Mouse (Mus musculus): ENCODE measurements around the gene Hnrnpul2. TPM values are rescaled to one million over a fixed set of nuclear protein-coding genes. Genes with fewer than 3 reads are reported as not detected.
A peak's percentile ranks its signal among the peaks of the same experiment; 100 is the strongest.
"Not testable (repeated sequence)": the region's sequence is repeated elsewhere in the genome, so short reads cannot be mapped to it uniquely, and the experiment has no call there.

The Hnrnpul2 gene
- polyA plus RNA-seq, 1 experiment: 108 TPM

- Histone ChIP-seq H3K9ac (ENCODE audit: low read depth, poor library complexity, severe bottlenecking) (peak overlapping the region; percentile 91), H3K27ac (ENCODE audit: insufficient read depth, low read length) (no peak overlapping the region), H3K36me3 (ENCODE audit: control insufficient read depth, insufficient read depth, low read length, poor library complexity, severe bottlenecking) (peaks cover 45% of the 10 kb centered on the region)
Observed at GRCm38 (mm10) chr19:8821146-8821545, 1.3 kb downstream of the Hnrnpul2 start.

GRCm38 (mm10) chr19:8822696-8823095 lies 2.9 kb downstream of the Hnrnpul2 start:
- Histone ChIP-seq H3K27me3 (ENCODE audit: control insufficient read depth, insufficient read depth, low read length, poor library complexity, severe bottlenecking) (no peaks in the 10 kb centered on the region), H3K4me1 (ENCODE audit: control insufficient read depth, insufficient read depth, low read length) (peaks cover 2% of the 10 kb centered on the region), H3K9me3 (replicated peaks; ENCODE audit: control insufficient read depth, insufficient read depth, low read length, poor library complexity, severe bottlenecking) (no peaks in the 10 kb centered on the region), H3K36me3 (ENCODE audit: control insufficient read depth, insufficient read depth, low read length, poor library complexity, severe bottlenecking) (peaks cover 50% of the 10 kb centered on the region), H3K4me3 (ENCODE audit: low read depth, low read length) (no peak overlapping the region), H3K27ac (ENCODE audit: insufficient read depth, low read length) (no peak overlapping the region), H3K9ac (ENCODE audit: low read depth, poor library complexity, severe bottlenecking) (peak overlapping the region; percentile 7; the same call in 1 of the 2 replicates)
- TF ChIP-seq EP300 (IDR thresholded peaks at IDR 0.05; ENCODE audit: insufficient read depth, low read depth, low read length): no peak
- no peak for TF ChIP-seq POLR2A (IDR thresholded peaks at IDR 0.05; ENCODE audit: insufficient read depth, low read length)
- no peak for TF ChIP-seq CTCF (IDR thresholded peaks at IDR 0.05; ENCODE audit: low read depth, low read length)

More at GRCm38 (mm10) chr19:8821146-8821545, 1.3 kb downstream of the Hnrnpul2 start:
- Histone ChIP-seq H3K9me3 (replicated peaks; ENCODE audit: control insufficient read depth, insufficient read depth, low read length, poor library complexity, severe bottlenecking) (no peaks in the 10 kb centered on the region), H3K4me3 (ENCODE audit: low read depth, low read length) (peak overlapping the region; percentile 90), H3K4me1 (ENCODE audit: control insufficient read depth, insufficient read depth, low read length) (peaks cover 2% of the 10 kb centered on the region), H3K27me3 (ENCODE audit: control insufficient read depth, insufficient read depth, low read length, poor library complexity, severe bottlenecking) (no peaks in the 10 kb centered on the region)
- TF ChIP-seq CTCF (IDR thresholded peaks at IDR 0.05; ENCODE audit: low read depth, low read length) (no peak), EP300 (IDR thresholded peaks at IDR 0.05; ENCODE audit: insufficient read depth, low read depth, low read length) (no peak), POLR2A (IDR thresholded peaks at IDR 0.05; ENCODE audit: insufficient read depth, low read length) (no peak)

GRCm38 (mm10) chr19:8829660-8830059 lies 9.8 kb downstream of the Hnrnpul2 start, which contains the start of gene AC129217.1:
AC129217.1 (plus strand) TSS chr19:8829773.
- Histone ChIP-seq H3K36me3 (ENCODE audit: control insufficient read depth, insufficient read depth, low read length, poor library complexity, severe bottlenecking) (peaks cover 94% of the 10 kb centered on the region), H3K4me3 (ENCODE audit: low read depth, low read length) (no peak within 1 kb of the TSS), H3K9me3 (replicated peaks; ENCODE audit: control insufficient read depth, insufficient read depth, low read length, poor library complexity, severe bottlenecking) (no peaks in the 10 kb centered on the region), H3K27me3 (ENCODE audit: control insufficient read depth, insufficient read depth, low read length, poor library complexity, severe bottlenecking) (no peaks in the 10 kb centered on the region), H3K9ac (ENCODE audit: low read depth, poor library complexity, severe bottlenecking) (no peak within 1 kb of the TSS), H3K27ac (ENCODE audit: insufficient read depth, low read length) (no peak within 1 kb of the TSS), H3K4me1 (ENCODE audit: control insufficient read depth, insufficient read depth, low read length) (no peaks in the 10 kb centered on the region)
- TF ChIP-seq EP300 (IDR thresholded peaks at IDR 0.05; ENCODE audit: insufficient read depth, low read depth, low read length) (no peak), POLR2A (IDR thresholded peaks at IDR 0.05; ENCODE audit: insufficient read depth, low read length) (no peak), CTCF (IDR thresholded peaks at IDR 0.05; ENCODE audit: low read depth, low read length) (no peak)

GRCm38 (mm10) chr19:8830664-8831063 lies 10.9 kb downstream of the Hnrnpul2 start:
- no peak for TF ChIP-seq POLR2A (IDR thresholded peaks at IDR 0.05; ENCODE audit: insufficient read depth, low read length)
- TF ChIP-seq CTCF (IDR thresholded peaks at IDR 0.05; ENCODE audit: low read depth, low read length): no peak
- TF ChIP-seq EP300 (IDR thresholded peaks at IDR 0.05; ENCODE audit: insufficient read depth, low read depth, low read length): no peak
- no peaks in the 10 kb centered on the region for H3K4me1 ChIP-seq (ENCODE audit: control insufficient read depth, insufficient read depth, low read length)
- no peaks in the 10 kb centered on the region for H3K27me3 ChIP-seq (ENCODE audit: control insufficient read depth, insufficient read depth, low read length, poor library complexity, severe bottlenecking)
- H3K27ac ChIP-seq (ENCODE audit: insufficient read depth, low read length): no peak overlapping the region
- H3K9me3 ChIP-seq (replicated peaks; ENCODE audit: control insufficient read depth, insufficient read depth, low read length, poor library complexity, severe bottlenecking): no peaks in the 10 kb centered on the region
- peaks cover 85% of the 10 kb centered on the region for H3K36me3 ChIP-seq (ENCODE audit: control insufficient read depth, insufficient read depth, low read length, poor library complexity, severe bottlenecking)
- no peak overlapping the region for H3K9ac ChIP-seq (ENCODE audit: low read depth, poor library complexity, severe bottlenecking)
- H3K4me3 ChIP-seq (ENCODE audit: low read depth, low read length): no peak overlapping the region

GRCm38 (mm10) chr19:8831262-8831661 lies 11.5 kb downstream of the Hnrnpul2 start:
- H3K4me3 ChIP-seq (ENCODE audit: low read depth, low read length): no peak overlapping the region
- H3K9ac ChIP-seq (ENCODE audit: low read depth, poor library complexity, severe bottlenecking): no peak overlapping the region
- TF ChIP-seq CTCF (IDR thresholded peaks at IDR 0.05; ENCODE audit: low read depth, low read length) (no peak), POLR2A (IDR thresholded peaks at IDR 0.05; ENCODE audit: insufficient read depth, low read length) (no peak), EP300 (IDR thresholded peaks at IDR 0.05; ENCODE audit: insufficient read depth, low read depth, low read length) (no peak)
- no peak overlapping the region for H3K27ac ChIP-seq (ENCODE audit: insufficient read depth, low read length)
- no peaks in the 10 kb centered on the region for H3K9me3 ChIP-seq (replicated peaks; ENCODE audit: control insufficient read depth, insufficient read depth, low read length, poor library complexity, severe bottlenecking)
- H3K27me3 ChIP-seq (ENCODE audit: control insufficient read depth, insufficient read depth, low read length, poor library complexity, severe bottlenecking): no peaks in the 10 kb centered on the region
- H3K36me3 ChIP-seq (ENCODE audit: control insufficient read depth, insufficient read depth, low read length, poor library complexity, severe bottlenecking): peaks cover 79% of the 10 kb centered on the region
- H3K4me1 ChIP-seq (ENCODE audit: control insufficient read depth, insufficient read depth, low read length): no peaks in the 10 kb centered on the region

GRCm38 (mm10) chr19:8832971-8833370 lies 13.2 kb downstream of the Hnrnpul2 start:
- no peaks in the 10 kb centered on the region for H3K4me1 ChIP-seq (ENCODE audit: control insufficient read depth, insufficient read depth, low read length)
- H3K4me3 ChIP-seq (ENCODE audit: low read depth, low read length): no peak overlapping the region
- H3K9ac ChIP-seq (ENCODE audit: low read depth, poor library complexity, severe bottlenecking): no peak overlapping the region
- no peaks in the 10 kb centered on the region for H3K9me3 ChIP-seq (replicated peaks; ENCODE audit: control insufficient read depth, insufficient read depth, low read length, poor library complexity, severe bottlenecking)
- no peaks in the 10 kb centered on the region for H3K27me3 ChIP-seq (ENCODE audit: control insufficient read depth, insufficient read depth, low read length, poor library complexity, severe bottlenecking)
- H3K36me3 ChIP-seq (ENCODE audit: control insufficient read depth, insufficient read depth, low read length, poor library complexity, severe bottlenecking): peaks cover 63% of the 10 kb centered on the region
- no peak overlapping the region for H3K27ac ChIP-seq (ENCODE audit: insufficient read depth, low read length)
- TF ChIP-seq EP300 (IDR thresholded peaks at IDR 0.05; ENCODE audit: insufficient read depth, low read depth, low read length) (no peak), CTCF (IDR thresholded peaks at IDR 0.05; ENCODE audit: low read depth, low read length) (no peak), POLR2A (IDR thresholded peaks at IDR 0.05; ENCODE audit: insufficient read depth, low read length) (no peak)

GRCm38 (mm10) chr19:8836327-8836726 lies 16.5 kb downstream of the Hnrnpul2 start:
- H3K9me3 ChIP-seq (replicated peaks; ENCODE audit: control insufficient read depth, insufficient read depth, low read length, poor library complexity, severe bottlenecking); H3K4me1 ChIP-seq (ENCODE audit: control insufficient read depth, insufficient read depth, low read length); H3K4me3 ChIP-seq (ENCODE audit: low read depth, low read length); H3K27me3 ChIP-seq (ENCODE audit: control insufficient read depth, insufficient read depth, low read length, poor library complexity, severe bottlenecking): not testable (repeated sequence)
- Histone ChIP-seq H3K9ac (ENCODE audit: low read depth, poor library complexity, severe bottlenecking) (peak overlapping the region; percentile 86; the same call in 1 of the 2 replicates), H3K27ac (ENCODE audit: insufficient read depth, low read length) (peak overlapping the region; percentile 96), H3K36me3 (ENCODE audit: control insufficient read depth, insufficient read depth, low read length, poor library complexity, severe bottlenecking) (peaks cover 32% of the 10 kb centered on the region)

Measured in ES-Bruce4 (cell line).